Mouse (Mus musculus) testis, adult 2 months (tissue): ENCODE measurements around the gene Syt8.

Experiments used
- CTCF ChIP-seq: fragments of 200-500 bp; IDR thresholded peaks from 2 replicates; pipeline ENCODE4 v1.5.1; 2012; ENCODE audit warnings: low read depth, mild to moderate bottlenecking, inconsistent platforms, low read length, moderate library complexity; ENCODE audit not compliant: control insufficient read depth, insufficient read depth, insufficient replicate concordance
- POLR2A ChIP-seq: fragments of 200-500 bp; IDR thresholded peaks from 2 replicates; pipeline ENCODE4 v1.6.1; 2012; ENCODE audit warnings: low read depth, mild to moderate bottlenecking, inconsistent platforms, low read length, moderate library complexity; ENCODE audit not compliant: control insufficient read depth

- no peak for TF ChIP-seq CTCF
- TF ChIP-seq POLR2A: no peak
These were observed 1.0 kb upstream of the Syt8 start for GRCm38 (mm10) chr7:142433623-142434022.
